Mouse (Mus musculus): ENCODE data around the gene Cd69.

The Cd69 gene

GRCm38 (mm10) chr6:129246992-129247391, 28.2 kb downstream of the Cd69 start:
- no peak for DNase-seq (ENCODE audit: low spot score)

GRCm38 (mm10) chr6:129245793-129246192, 29.4 kb downstream of the Cd69 start:
- no peak for DNase-seq (ENCODE audit: low spot score)

GRCm38 (mm10) chr6:129241907-129242306, 33.3 kb downstream of the Cd69 start:
- peak; percentile 73 for DNase-seq (ENCODE audit: low spot score)

- DNase-seq (ENCODE audit: low spot score), result no peak
Observed at GRCm38 (mm10) chr6:129241471-129241870, 33.8 kb downstream of the Cd69 start.

GRCm38 (mm10) chr6:129239564-129240248, 35.5 kb downstream of the Cd69 start:
- no peak for DNase-seq (ENCODE audit: low spot score)

- no peak for DNase-seq (ENCODE audit: low spot score)
Observed at GRCm38 (mm10) chr6:129238275-129239038, 36.8 kb downstream of the Cd69 start.

- DNase-seq (ENCODE audit: low spot score), result peak; percentile 89
Observed at GRCm38 (mm10) chr6:129237350-129238274, 37.6 kb downstream of the Cd69 start.

- peak; percentile 85 for DNase-seq (ENCODE audit: low spot score)
Observed at GRCm38 (mm10) chr6:129236652-129237342, 38.4 kb downstream of the Cd69 start.

- DNase-seq (ENCODE audit: low spot score), result peak; percentile 74
Observed at GRCm38 (mm10) chr6:129235855-129236461, 39.3 kb downstream of the Cd69 start.

- DNase-seq (ENCODE audit: low spot score), result no peak
Observed at GRCm38 (mm10) chr6:129234456-129235360, 40.5 kb downstream of the Cd69 start.

GRCm38 (mm10) chr6:129233955-129234369, 41.3 kb downstream of the Cd69 start:
- DNase-seq (ENCODE audit: low spot score), result no peak

- no peak for DNase-seq (ENCODE audit: low spot score)
Observed at GRCm38 (mm10) chr6:129233366-129233954, 41.8 kb downstream of the Cd69 start.

- DNase-seq (ENCODE audit: low spot score), result peak; percentile 80
Observed at GRCm38 (mm10) chr6:129232842-129233205, 42.4 kb downstream of the Cd69 start.

GRCm38 (mm10) chr6:129232005-129232841, 43.0 kb downstream of the Cd69 start:
- no peak for DNase-seq (ENCODE audit: low spot score)

GRCm38 (mm10) chr6:129229774-129230578, 45.3 kb downstream of the Cd69 start:
- peak; percentile 100 for DNase-seq (ENCODE audit: low spot score)

- DNase-seq (ENCODE audit: low spot score), result no peak
Observed at GRCm38 (mm10) chr6:129228935-129229773, 46.1 kb downstream of the Cd69 start.

- DNase-seq (ENCODE audit: low spot score), result no peak
Observed at GRCm38 (mm10) chr6:129225078-129225477, 50.2 kb downstream of the Cd69 start.
